Mouse (Mus musculus) heart, embryonic 15.5 days (tissue): Measurements from ENCODE around the gene Defb19. TPM values are rescaled to one million over a fixed set of nuclear protein-coding genes. Genes with fewer than 3 reads are reported as not detected.

Source experiments
- ATAC-seq: fragments of 200-750 bp; cut with Nextera tagmentation; replicated peaks from 2 replicates; pipeline ENCODE4 v1.8.0; 2017; ENCODE audit warnings: low read depth, moderate TSS enrichment; ENCODE audit not compliant: insufficient number of reproducible peaks, insufficient read depth, low FRiP score
- H3K27ac ChIP-seq: fragments of 300-500 bp; sonication (generic); 2 replicates; pipeline ENCODE4 v1.5.1; 2015; ENCODE audit warnings: mild to moderate bottlenecking, inconsistent platforms
- H3K27me3 ChIP-seq: fragments of 300-500 bp; sonication (generic); 2 replicates; pipeline ENCODE4 v1.6.1; 2015; ENCODE audit warnings: inconsistent platforms
- H3K36me3 ChIP-seq: fragments of 300-500 bp; sonication (generic); 2 replicates; pipeline ENCODE4 v1.6.1; 2015; ENCODE audit warnings: mild to moderate bottlenecking, inconsistent platforms
- H3K4me1 ChIP-seq: fragments of 300-500 bp; sonication (generic); replicated peaks from 2 replicates; pipeline ENCODE4 v1.6.1; 2015; ENCODE audit warnings: inconsistent platforms
- H3K4me2 ChIP-seq: fragments of 300-500 bp; sonication (generic); 2 replicates; pipeline ENCODE4 v1.6.1; 2015; ENCODE audit warnings: inconsistent platforms, mild to moderate bottlenecking, moderate library complexity
- H3K4me3 ChIP-seq: fragments of 300-500 bp; sonication (generic); 2 replicates; pipeline ENCODE4 v1.5.1; 2015; ENCODE audit warnings: mild to moderate bottlenecking, inconsistent platforms
- H3K9ac ChIP-seq: fragments of 300-500 bp; sonication (generic); 2 replicates; pipeline ENCODE4 v1.6.1; 2015; ENCODE audit warnings: mild to moderate bottlenecking, inconsistent platforms
- H3K9me3 ChIP-seq: fragments of 300-500 bp; sonication (generic); replicated peaks from 2 replicates; pipeline ENCODE4 v1.6.1; 2016; ENCODE audit warnings: inconsistent platforms
- WGBS: fragments of 180-500 bp; shearing (Covaris S2); methylation state at CpG from one replicate; pipeline ENCODE4 v1.1.7; 2015; ENCODE audit warnings: mixed read lengths; 5-methylcytosine and 5-hydroxymethylcytosine counted together
- polyA plus RNA-seq: library from polyadenylated mRNA; unstranded; fragments of >200 nt; fragmentation: Nextera tagmentation; extraction: Ambion mirVana; gene quantifications from 2 replicates; pipeline ENCODE4 v1.2.1, GENCODE M21; 2015

The Defb19 gene
- 0.57 and 0.88 TPM in 2 replicates for polyA plus RNA-seq

GRCm38 (mm10) chr2:152580107-152580506 lies at the start of gene Defb19:
Defb19 (minus strand) TSS chr2:152580312.
- Histone ChIP-seq H3K4me1 (peaks cover 9% of the 10 kb centered on the region), H3K4me3 (no peak within 1 kb of the TSS), H3K27me3 (no peaks in the 10 kb centered on the region), H3K9me3 (no peaks in the 10 kb centered on the region), H3K4me2 (no peak within 1 kb of the TSS), H3K9ac (no peak within 1 kb of the TSS), H3K27ac (no peak within 1 kb of the TSS), H3K36me3 (no peaks in the 10 kb centered on the region)
- WGBS = 52% methylated on average over 7 of the region's 7 CpGs
- ATAC-seq = no peak

GRCm38 (mm10) chr2:152629904-152630303 lies 49.8 kb upstream of the Defb19 start:
- peaks cover 32% of the 10 kb centered on the region for H3K27me3 ChIP-seq
- ATAC-seq = no peak

GRCm38 (mm10) chr2:152629239-152629638 lies 49.1 kb upstream of the Defb19 start:
- 48% methylated on average over 3 of the region's 3 CpGs for WGBS
- H3K9ac ChIP-seq = 0 out of 2 replicates have a peak overlapping the region, but pooled peaks have one; percentile 9
- H3K27ac ChIP-seq = no peak overlapping the region
- H3K9me3 ChIP-seq = no peaks in the 10 kb centered on the region
- H3K4me1 ChIP-seq = peaks cover 30% of the 10 kb centered on the region
- no peak for ATAC-seq
- peak overlapping the region; percentile 1; the same call in 1 of the 2 replicates for H3K4me3 ChIP-seq
- peak overlapping the region; percentile 85 for H3K4me2 ChIP-seq
- H3K27me3 ChIP-seq = peaks cover 32% of the 10 kb centered on the region
- H3K36me3 ChIP-seq = no peaks in the 10 kb centered on the region

More at GRCm38 (mm10) chr2:152629904-152630303, 49.8 kb upstream of the Defb19 start:
- peaks cover 34% of the 10 kb centered on the region for H3K4me1 ChIP-seq
- no peak overlapping the region for H3K9ac ChIP-seq
- H3K36me3 ChIP-seq = no peaks in the 10 kb centered on the region
- H3K27ac ChIP-seq = no peak overlapping the region
- no peaks in the 10 kb centered on the region for H3K9me3 ChIP-seq
- H3K4me2 ChIP-seq = peak overlapping the region; percentile 85; the same call in 1 of the 2 replicates
- 73% methylated on average over 6 of the region's 6 CpGs for WGBS
- no peak overlapping the region for H3K4me3 ChIP-seq

GRCm38 (mm10) chr2:152628066-152628465 lies 48.0 kb upstream of the Defb19 start:
- no peak overlapping the region for H3K9ac ChIP-seq
- H3K4me3 ChIP-seq = peak overlapping the region; percentile 49
- H3K27ac ChIP-seq = no peak overlapping the region
- peaks cover 21% of the 10 kb centered on the region for H3K4me1 ChIP-seq
- peaks cover 33% of the 10 kb centered on the region for H3K27me3 ChIP-seq
- peak overlapping the region; percentile 85 for H3K4me2 ChIP-seq
- H3K36me3 ChIP-seq = no peaks in the 10 kb centered on the region
- 53% methylated on average over 17 of the region's 17 CpGs for WGBS
- H3K9me3 ChIP-seq = no peaks in the 10 kb centered on the region
- ATAC-seq = no peak

- Histone ChIP-seq H3K4me3 (peak within 1 kb of the TSS; percentile 49), H3K9ac (peak within 1 kb of the TSS; percentile 58), H3K9me3 (no peaks in the 10 kb centered on the region), H3K36me3 (no peaks in the 10 kb centered on the region), H3K27ac (peak within 1 kb of the TSS; percentile 49), H3K27me3 (peaks cover 33% of the 10 kb centered on the region), H3K4me2 (peak within 1 kb of the TSS; percentile 85), H3K4me1 (peaks cover 14% of the 10 kb centered on the region)
- WGBS = 2% methylated on average over 59 of the region's 59 CpGs
- peak; percentile 77 for ATAC-seq
Observed at GRCm38 (mm10) chr2:152626774-152627591, 46.9 kb upstream of the Defb19 start, which contains the start of gene Rem1. Rem1 (plus strand) TSS chr2:152626951.

GRCm38 (mm10) chr2:152625256-152625655 lies 45.1 kb upstream of the Defb19 start:
- no peak for ATAC-seq
- WGBS = 14% methylated on average over 1 of the region's 1 CpGs
- Histone ChIP-seq H3K9me3 (no peaks in the 10 kb centered on the region), H3K9ac (no peak overlapping the region), H3K4me1 (peaks cover 14% of the 10 kb centered on the region), H3K4me2 (no peak overlapping the region), H3K36me3 (no peaks in the 10 kb centered on the region), H3K27ac (no peak overlapping the region), H3K4me3 (no peak overlapping the region), H3K27me3 (peaks cover 33% of the 10 kb centered on the region)

GRCm38 (mm10) chr2:152624566-152624965 lies 44.5 kb upstream of the Defb19 start:
- Histone ChIP-seq H3K4me3 (no peak overlapping the region), H3K36me3 (no peaks in the 10 kb centered on the region), H3K4me1 (peaks cover 14% of the 10 kb centered on the region), H3K27ac (no peak overlapping the region), H3K9ac (no peak overlapping the region), H3K27me3 (peaks cover 33% of the 10 kb centered on the region), H3K9me3 (no peaks in the 10 kb centered on the region), H3K4me2 (no peak overlapping the region)
- 91% methylated on average over 2 of the region's 2 CpGs for WGBS
- ATAC-seq = no peak

- WGBS = 74% methylated on average over 7 of the region's 7 CpGs
- Histone ChIP-seq H3K4me3 (no peak within 1 kb of the TSS), H3K9me3 (no peaks in the 10 kb centered on the region), H3K27me3 (peaks cover 27% of the 10 kb centered on the region), H3K27ac (no peak within 1 kb of the TSS), H3K9ac (no peak within 1 kb of the TSS), H3K4me2 (no peak within 1 kb of the TSS), H3K4me1 (peaks cover 11% of the 10 kb centered on the region), H3K36me3 (no peaks in the 10 kb centered on the region)
- ATAC-seq = no peak
Observed at GRCm38 (mm10) chr2:152622953-152623352, 42.8 kb upstream of the Defb19 start, which contains the start of gene Defb25. Defb25 (minus strand) TSS chr2:152623053.

- H3K9me3 ChIP-seq = no peaks in the 10 kb centered on the region
- peaks cover 25% of the 10 kb centered on the region for H3K27me3 ChIP-seq
- H3K4me2 ChIP-seq = no peak overlapping the region
- ATAC-seq = no peak
- no peak overlapping the region for H3K4me3 ChIP-seq
- 77% methylated on average over 13 of the region's 13 CpGs for WGBS
- H3K9ac ChIP-seq = no peak overlapping the region
- H3K4me1 ChIP-seq = peaks cover 9% of the 10 kb centered on the region
- H3K27ac ChIP-seq = no peak overlapping the region
- H3K36me3 ChIP-seq = no peaks in the 10 kb centered on the region
Observed at GRCm38 (mm10) chr2:152622151-152622550, 42.0 kb upstream of the Defb19 start.

GRCm38 (mm10) chr2:152620367-152621134 lies 40.4 kb upstream of the Defb19 start:
- H3K4me1 ChIP-seq = no peaks in the 10 kb centered on the region
- no peak overlapping the region for H3K27ac ChIP-seq
- no peaks in the 10 kb centered on the region for H3K36me3 ChIP-seq
- H3K27me3 ChIP-seq = peaks cover 10% of the 10 kb centered on the region
- ATAC-seq = no peak
- H3K4me3 ChIP-seq = no peak overlapping the region
- H3K4me2 ChIP-seq = no peak overlapping the region
- no peak overlapping the region for H3K9ac ChIP-seq
- H3K9me3 ChIP-seq = no peaks in the 10 kb centered on the region
- WGBS = 64% methylated on average over 9 of the region's 9 CpGs

- Histone ChIP-seq H3K36me3 (no peaks in the 10 kb centered on the region), H3K9me3 (no peaks in the 10 kb centered on the region), H3K27ac (no peak overlapping the region), H3K27me3 (no peaks in the 10 kb centered on the region), H3K4me3 (no peak overlapping the region), H3K9ac (no peak overlapping the region), H3K4me2 (no peak overlapping the region), H3K4me1 (no peaks in the 10 kb centered on the region)
- WGBS = 64% methylated on average over 5 of the region's 5 CpGs
- no peak for ATAC-seq
Observed at GRCm38 (mm10) chr2:152617374-152617773, 37.3 kb upstream of the Defb19 start.
